Mouse (Mus musculus): ENCODE data around the gene Vhl.

- TF ChIP-seq POLR2A (IDR thresholded peaks at IDR 0.05; ENCODE audit: insufficient read depth, low read depth, low read length) (no peak), EP300 (IDR thresholded peaks at IDR 0.05; ENCODE audit: insufficient read depth, low read depth, low read length) (no peak)
Measured at GRCm38 (mm10) chr6:113662964-113663700, 39.4 kb downstream of the Vhl start.

All from heart, adult 2 months (tissue).